Mouse (Mus musculus) skeletal muscle tissue, adult 2 months (tissue): Measurements from ENCODE around the gene Eif3a.

Experiments used
- DNase-seq: peaks from one replicate; pipeline ENCODE4 v3.0.0-alpha.2; 2012; ENCODE audit warnings: low read depth, low spot score

Eif3a gene

DNA sequence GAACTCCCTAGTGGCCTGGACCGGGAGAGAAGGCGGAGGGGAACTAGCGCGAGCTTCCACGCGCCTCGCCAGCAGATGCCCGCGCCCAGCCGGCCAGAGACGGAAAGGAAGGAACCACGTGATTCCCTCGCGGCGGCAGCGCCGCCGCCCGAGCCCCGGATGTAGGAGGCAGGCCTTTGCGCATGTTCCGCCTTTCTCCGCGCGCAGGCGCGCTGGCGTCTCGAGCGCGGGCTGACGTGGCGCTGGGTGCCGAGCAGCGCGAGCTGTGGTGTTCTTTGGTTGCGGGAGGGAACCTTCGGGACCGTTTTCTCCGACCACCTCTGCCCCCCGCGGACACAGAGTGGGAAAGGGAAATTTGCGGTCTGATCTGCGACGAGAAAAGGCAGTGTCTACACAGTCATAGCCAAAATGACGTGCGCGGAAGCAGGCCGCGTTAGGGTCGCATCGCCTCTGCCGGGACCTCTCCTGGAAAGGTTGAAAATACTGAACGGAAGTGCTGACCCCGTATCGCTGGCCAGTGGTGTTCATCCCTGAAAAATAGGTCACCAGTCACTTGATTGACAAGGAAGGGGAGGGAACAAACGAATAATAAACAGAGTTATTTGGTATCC, at the start of gene Eif3a:
TSS of gene Eif3a (minus strand) at position 108 of the 611 bp plus-strand sequence.
- peak; percentile 96 for DNase-seq

DNA sequence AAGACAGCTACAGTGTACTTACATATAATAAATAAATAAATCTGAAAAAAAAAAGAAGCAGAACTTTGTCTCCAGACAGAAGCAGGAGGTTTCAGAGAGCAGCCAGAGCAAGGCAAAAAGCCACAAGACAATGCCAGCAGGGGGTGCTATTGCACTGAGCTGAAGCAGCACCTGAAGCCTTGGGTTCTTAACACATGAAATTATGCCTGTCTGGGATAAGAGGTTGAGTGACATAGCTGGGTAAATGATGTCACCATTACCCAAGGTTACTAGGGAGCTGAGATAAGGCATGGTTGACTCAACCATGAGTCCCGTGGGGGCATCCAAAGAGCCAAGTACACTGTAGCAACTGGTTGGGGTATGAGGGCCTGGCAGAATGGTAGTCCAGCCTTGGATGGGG, 47.3 kb upstream of the Eif3a start:
- peak; percentile 44 for DNase-seq

DNA sequence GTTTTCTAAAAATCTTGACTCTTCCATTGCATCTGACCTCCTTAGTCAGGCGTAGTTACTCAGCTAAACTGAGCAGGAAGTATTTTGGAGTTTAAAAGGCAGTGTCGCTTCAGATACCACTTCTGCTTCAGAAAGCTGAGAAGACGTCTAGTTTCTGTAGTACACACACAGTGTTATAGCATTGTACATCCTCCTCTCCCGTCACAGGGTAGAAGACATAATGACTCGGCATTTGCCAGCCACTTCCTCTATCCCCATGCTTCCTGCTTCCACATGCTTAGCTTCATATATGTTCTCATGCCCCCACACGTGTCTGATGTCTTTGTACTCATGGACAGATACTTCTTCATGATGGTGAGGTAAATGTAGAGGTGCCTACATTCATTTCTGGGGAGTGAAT, 28.2 kb upstream of the Eif3a start:
- peak; percentile 4 for DNase-seq

DNA sequence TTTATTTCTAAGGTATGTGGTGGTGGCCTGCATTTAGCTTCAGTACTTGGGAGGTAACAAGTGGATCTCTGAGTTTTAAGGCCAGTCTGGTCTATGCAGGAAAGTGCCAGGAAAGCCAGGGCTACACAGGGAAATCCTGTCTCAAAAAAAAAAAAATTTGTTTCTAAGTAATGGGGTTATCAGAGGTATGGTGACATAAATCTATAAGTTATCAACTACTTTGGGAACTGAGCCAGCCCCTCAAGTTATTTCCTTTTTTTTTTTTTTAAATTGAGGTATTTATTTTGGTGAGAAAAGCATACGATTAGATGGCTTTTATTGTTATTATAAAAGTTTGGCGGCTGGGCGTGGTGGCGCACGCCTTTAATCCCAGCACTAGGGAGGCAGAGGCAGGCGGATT, 22.7 kb upstream of the Eif3a start:
- DNase-seq, result no peak

DNA sequence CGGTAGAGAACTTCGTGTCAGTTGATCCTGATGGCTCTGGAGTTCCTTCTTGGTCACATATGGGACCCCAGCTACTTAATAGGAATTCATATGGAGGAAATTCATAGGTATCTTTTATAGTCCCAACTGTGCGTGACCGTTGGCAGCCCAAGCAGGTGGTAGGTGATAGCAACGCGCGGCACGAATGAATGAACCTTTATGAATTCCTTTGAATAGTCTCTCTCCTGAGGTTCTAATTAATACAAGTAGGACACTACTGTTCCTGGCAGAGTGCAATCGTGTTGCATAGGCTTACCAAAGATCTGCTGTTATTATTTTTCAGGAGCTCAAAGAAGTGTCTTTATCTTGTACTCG, 21.6 kb upstream of the Eif3a start:
- DNase-seq, result peak; percentile 2

DNA sequence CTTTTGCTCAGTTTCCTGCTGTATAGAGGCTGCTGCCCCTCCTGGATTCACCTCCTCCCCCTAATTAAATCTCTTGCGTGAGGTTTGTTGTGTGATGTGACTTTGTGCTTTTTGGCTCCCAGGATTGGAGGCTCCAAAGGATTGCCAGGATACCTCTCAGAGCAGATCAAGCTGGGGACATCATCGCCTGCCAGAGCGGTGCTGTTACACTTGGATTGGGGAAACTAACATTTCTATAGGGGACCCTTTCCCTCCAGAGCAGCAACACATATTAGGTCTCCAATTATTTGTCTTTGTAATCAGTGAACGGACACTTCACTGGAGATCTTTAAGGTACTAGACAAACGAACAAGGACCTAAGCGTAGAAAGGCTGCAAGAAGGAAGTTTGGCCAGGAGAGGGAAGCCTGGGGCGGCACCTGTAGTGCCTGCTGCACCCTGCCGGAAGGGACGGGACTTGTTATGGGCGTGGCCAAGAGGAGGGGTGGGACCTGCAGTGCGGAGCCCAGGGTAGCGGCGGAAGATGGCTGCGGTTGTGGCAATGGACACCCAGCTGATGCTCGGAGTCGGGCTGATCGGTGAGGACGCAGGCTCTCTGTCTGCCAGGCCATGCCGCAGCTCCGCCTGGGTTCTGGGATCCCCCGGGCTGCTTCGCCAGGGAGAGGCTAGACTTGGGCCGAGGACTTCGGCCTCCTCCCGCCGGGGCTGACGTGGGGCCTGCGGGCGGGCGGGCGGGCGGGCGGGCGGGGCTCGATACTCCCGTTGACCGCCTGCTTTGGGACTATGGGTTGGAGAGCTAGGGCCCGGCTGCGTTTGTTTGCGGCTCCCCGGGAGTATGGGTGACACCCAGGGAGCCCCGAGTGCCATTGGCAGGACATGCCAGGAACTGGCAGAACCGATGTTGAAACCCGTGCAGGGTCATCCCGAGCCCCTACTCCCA, 20.9 kb upstream of the Eif3a start, which contains the start of gene Fam45a:
TSS of gene Fam45a (plus strand) at position 488 of the 938 bp plus-strand sequence.
- DNase-seq, result peak; percentile 87

DNA sequence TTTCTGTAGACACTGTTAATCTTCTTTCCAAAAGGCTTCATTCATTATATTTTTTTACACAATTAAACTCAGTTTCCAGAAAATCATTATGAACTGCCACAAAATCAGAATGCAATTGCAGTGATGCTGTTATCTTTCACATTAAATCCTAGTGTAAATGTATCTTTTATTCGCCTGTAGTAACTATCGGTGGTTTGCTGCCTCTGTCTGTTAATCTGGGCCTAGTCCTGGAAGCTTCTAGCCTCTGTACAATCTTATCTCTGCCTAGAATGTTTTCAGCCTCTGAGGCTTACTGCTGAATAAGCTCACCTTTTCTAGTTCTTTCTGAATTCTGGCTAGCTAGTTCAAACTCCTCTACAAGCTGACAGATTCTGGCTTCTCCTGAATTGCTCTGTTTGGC, 19.5 kb upstream of the Eif3a start:
- DNase-seq, result no peak

DNA sequence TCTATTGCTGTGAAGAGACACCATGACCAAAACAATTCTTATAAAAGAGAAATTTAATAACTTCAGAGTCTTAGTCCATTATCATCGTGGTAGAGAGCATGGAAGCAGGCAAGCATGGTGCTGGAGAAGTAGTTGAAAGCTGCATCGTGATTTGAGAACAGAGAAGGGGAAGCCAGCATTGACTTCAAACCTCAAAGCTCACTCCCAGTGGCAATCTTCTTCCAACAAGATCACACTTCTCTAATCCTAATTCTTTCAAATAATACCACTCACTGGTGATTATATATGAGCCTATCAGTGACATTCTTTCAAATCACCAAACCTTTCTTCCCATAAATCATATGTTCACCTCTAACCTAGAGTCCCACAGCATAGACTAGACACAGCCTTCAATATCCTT, 14.4 kb upstream of the Eif3a start:
- DNase-seq, result no peak

DNA sequence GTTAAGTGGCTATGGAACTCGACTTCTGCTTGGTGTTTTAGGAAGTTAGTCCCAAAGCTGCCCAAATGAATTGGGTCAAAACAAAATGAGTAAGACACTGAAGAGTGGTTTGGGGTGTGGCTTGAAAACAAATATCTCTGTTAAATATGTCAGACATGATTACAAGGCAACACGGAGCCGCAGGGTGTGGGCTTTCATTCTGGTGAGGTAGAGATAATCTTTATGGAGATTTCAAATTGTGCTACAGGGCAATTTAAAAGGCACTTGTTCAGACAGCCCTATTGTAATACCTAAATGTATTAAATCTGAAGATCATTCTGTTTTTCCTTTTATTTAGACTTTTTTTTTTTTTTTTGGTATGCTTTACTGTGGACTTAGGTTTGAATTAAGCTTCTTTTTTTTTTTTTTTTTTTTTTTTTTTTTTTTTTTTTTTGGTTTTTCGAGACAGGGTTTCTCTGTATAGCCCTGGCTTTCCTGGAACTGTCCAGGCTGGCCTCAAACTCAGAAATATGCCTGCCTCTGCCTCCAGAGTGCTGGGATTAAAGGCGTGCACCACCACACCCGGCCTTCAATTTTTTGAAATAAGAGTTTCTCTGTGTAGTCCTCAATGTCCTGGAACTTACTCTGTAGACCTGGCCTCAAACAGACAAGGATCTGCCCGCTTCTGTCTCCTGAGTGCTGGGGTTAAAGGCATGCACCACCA, 9.6 kb upstream of the Eif3a start:
- no peak for DNase-seq

DNA sequence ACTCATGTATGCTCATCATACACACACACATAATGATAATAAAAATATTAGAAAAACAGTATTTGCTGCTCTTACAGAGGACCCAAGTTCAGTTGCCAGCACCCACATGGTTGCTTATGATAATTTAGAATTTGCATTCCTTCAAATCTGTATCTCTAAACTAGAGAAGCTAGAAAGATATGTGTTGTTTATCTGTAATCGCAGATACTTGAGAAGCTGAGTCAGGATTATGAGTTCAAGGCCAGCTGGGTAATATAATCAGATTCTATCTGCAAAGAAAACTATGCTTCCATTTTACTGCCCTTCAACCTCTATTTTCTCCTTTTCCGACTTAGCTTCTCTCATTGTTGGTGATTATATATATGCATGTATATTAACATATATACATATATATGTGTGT, 7.0 kb upstream of the Eif3a start:
- DNase-seq, result no peak

DNA sequence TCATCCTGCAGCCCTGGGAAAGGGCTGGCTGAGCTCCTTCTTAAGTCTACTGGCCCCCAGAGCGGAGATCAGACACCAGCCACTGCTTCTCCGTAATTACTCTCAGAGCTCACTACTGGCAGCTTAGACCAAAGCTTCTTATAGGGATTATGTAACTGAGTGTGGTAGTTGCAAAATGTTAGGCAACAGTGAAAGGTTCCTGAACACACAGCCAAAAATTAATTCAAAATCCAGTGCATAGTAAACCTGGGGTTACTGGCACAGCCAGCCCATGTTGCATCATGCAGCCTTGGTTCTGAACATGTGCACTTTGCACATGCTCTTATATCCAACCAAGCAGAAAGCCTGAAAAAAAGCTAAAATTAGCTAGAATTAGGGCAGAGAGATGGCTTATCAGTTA, 4.8 kb upstream of the Eif3a start:
- no peak for DNase-seq

DNA sequence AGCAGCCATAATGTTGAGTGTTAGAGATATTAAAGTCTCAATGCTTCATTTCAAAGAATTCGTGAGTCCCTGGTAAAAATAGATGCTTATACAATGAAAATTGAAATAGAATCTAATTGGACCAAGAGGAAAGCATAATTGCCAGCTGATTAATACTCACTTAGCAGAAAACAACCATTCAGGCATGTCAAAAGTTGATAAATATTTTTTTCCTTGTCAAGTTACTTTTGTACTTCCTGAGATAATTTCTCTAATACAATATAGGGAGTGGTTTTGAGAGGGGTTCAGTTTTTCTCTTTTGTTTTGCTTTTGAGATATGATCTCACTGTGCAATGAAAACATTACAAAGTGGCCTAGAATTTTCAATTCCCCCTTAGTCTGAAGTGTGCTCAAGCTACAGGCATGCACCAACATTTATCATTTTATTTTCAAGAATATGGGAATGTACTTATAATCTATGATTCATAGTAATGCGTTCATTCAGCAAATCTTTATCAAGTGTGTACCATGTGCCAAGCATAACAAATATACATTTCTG, 2.8 kb upstream of the Eif3a start:
- no peak for DNase-seq

DNA sequence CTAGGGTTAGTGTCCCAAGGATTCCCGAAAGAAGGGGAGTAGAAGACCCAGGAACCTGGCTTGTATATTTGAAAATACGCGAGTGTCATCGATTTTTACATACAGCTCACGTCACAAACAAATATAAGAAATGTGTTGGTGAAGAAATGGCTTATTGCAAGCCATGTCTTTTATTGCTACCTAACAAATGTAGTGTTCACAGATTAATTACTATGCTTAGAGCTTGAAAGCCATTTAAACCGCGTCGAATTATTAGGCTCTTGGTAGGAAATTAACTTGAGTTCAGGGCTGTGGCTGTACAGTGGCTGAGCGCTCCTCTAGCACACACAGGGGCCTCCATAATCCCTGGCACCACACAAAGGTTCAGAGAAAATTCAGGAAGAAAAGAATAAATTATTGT, 706 bp upstream of the Eif3a start:
- DNase-seq, result no peak

DNA sequence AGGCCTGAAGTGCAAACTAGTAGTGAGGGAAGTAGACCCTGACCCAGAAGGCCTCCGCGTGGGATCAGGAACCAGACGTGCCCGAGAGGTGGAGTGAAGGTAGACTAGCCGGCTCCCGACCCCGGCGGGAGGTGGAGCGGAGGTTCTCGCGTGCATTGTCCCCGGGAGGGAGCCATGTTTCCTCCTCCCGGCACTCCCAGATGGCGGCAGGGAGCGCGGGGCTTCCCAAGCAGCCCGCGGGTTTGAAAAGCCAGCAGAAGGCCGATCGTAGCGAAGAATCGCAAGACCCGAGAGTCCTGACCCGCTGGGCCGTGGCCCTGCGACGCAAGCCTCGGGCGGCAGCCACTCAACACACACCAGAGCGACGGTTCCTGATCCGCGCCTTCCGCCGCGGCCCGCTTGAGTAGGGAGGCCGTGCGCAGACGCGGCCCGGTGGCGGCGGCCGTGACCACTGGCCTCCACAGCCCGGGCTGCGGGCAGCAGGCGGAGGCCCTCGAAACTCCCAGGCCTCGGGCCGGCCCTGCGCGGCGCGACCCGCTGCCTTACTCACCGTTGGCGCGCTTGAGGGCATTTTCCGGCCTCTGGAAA, 445 bp downstream of the Eif3a start:
- DNase-seq, result peak; percentile 32

DNA sequence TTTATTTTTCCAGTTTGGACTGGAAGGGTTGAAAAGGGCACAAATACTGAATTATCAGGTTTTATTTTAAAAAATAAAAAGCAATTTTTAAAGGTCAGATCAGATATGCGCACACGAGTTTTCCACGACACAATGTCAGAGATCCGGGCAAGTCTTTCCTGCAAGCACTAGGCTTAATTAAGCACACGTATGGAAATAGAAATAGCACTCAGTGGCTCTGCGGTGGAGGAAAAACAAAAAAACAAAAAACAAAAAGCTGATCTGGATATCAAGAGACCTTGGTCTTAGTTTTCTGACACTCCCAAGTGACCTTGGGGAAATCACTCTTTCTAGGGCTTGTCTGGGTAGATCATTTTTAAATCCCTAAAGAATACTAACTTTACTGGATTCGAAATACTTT, 1.0 kb downstream of the Eif3a start:
- DNase-seq, result no peak

DNA sequence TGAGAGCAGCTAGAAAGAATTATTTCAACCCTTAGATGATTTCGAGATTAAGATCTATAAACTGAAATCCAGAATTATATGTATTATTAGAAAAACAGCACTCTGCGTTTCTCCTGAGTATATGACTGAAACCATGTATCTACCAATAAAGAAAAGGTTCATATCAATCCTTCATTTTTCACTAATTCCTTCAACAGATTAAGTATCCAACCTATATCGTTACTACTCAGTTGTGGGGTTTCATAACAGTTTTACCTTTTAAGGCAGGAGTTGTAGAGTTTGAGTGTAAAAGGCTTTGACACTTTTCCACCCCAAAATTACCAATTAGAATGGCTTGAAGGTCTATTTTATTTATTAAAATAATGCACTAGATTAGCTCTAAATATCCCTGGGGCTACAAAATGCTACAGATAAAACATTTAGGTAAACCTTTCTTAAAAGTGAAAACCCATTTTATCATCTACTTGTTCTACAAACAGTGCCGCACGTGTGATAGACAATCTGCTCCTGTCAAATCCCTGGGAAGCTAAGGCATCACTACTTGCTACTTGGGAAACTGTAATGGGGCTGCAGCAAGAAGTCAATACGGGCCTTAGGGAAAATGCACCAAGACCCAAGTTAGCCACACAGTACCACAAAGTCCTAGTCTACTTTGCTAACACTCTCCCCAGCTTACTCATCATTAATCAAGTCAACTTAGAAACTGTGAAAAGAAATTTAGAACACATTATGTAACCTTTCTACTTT, 2.1 kb downstream of the Eif3a start:
- no peak for DNase-seq

DNA sequence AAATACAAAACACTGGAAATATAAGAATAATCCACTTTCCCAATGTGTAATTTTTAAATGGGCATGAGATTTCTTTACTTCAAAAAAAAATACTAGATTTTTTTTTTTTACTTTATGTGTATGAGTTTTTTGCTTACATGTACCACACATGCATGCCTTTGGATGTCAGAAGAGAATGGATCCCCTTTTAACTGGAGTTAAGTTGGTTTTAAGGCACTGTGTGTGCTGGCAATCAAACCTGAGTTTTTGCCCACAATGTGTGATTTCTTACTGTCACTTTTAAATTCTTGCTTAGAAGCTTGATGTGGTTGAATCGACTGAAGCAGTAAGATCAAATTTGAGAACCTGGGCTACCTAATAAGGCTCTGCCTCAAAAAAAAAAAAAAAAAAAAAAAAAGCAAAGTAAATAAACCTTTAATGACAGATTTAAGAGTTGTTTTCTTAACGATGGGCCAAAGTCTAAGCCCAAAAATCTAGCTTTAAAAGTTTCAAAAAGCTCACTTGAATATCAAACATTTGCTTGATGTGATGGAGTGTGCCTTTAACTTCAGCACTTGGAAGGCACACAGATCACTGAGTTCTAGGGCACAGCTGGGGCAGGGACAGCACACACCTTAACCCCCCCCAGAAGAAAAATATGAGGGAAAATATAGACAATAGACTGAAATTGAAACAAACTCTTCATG, 2.9 kb downstream of the Eif3a start:
- no peak for DNase-seq

DNA sequence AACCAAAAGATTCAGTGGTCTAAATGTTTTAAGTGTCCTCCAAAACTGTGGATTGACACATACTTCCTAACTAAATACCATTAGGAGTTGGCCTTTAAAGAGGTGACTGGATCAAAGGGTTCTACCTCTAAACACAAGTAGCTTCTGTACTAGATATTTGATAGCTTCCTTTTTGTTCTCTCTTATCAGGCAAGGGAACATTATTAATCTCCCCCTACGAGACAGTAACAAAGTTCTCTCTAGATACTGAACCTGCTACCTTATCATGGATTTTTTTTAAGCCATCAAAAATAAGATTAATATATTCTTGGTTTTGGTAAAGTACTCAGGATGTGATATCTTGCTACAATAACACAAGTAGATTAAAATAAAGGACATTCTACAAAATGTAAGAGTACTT, 5.7 kb downstream of the Eif3a start:
- no peak for DNase-seq

DNA sequence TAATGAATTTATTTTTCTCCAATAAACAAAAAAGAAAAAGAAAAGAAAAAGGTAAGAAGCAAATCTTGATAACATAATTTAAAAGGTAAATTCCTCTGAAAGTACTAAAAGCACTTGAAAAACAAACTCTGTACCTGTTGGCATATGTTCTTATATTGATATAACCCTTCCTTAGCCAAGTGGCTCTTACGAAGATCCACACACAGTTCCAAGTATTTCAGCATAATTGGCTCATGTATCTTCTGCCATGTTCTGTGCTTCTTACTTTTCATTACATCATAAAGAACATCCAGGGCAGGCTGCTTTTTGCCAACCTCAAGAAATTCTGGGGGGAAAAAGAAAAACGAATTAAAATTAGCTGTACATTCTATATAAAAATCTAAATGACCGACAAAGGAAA, 8.4 kb downstream of the Eif3a start:
- no peak for DNase-seq

DNA sequence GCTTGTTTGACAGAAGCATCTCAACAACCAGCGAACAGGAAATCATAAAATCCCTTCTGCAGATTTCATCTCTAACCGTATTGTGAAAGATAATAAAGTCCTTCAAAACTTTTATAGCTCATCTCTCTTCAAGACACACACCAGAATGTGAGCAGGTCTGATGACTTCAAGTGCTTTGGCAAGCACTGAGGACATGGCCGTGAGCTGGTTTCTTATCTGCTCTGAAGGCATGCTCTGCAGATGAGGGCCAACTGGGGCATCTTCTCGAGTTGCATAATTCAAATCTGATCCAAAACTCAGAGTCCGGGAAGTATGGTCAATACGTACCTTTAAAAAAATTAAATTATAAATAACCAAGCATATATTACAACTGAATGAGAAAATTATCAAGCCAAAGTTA, 17.1 kb downstream of the Eif3a start:
- DNase-seq, result no peak
